Mouse (Mus musculus): ENCODE measurements around the gene Gm44511.
"Not testable (repeated sequence)": the region's sequence is repeated elsewhere in the genome, so short reads cannot be mapped to it uniquely, and the experiment has no call there.

Gm44511 gene

GRCm38 (mm10) chr6:128800696-128801095, 25.4 kb downstream of the Gm44511 start:
- not testable (repeated sequence) for DNase-seq (ENCODE audit: low spot score)

GRCm38 (mm10) chr6:128799896-128800270, 26.2 kb downstream of the Gm44511 start:
- DNase-seq (ENCODE audit: low spot score) = no peak

DNA sequence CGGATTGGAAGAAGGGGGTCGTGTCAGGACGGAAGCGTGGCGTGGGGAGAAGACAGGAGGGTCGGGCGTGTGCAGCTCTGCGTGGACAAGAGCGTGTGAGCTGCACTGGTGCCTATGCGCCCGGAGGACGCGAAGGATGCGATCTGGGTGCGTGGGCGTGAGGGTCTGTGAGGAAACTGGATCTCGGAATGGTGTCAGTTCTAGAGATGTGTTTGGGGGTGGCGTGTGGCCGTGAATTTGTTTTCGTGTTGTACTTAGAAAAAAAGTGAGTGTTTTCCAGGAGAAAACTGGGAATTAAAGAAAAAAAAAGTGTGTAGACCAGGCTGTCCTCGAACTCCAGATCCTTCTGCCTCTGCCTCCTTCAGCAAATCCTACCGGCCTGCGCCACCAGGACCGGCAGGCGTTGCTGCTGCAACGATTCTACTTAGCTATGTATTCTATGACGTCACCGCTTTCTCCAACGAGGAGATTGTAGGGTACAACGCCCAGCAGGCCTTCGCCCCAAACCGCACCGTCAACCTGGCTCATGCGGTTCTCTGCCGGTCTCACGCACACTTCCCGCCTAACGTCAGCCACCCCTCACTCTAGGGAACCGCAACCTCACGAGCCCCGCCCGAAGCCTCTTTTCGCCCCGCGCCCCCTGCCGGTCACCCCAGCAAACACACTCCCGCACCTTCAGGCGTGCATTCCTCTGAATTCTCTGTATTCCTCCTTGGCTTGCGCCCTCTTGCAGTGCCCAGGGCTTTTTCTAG, 26.8 kb downstream of the Gm44511 start:
- peak; percentile 89 for DNase-seq (ENCODE audit: low spot score)

DNA sequence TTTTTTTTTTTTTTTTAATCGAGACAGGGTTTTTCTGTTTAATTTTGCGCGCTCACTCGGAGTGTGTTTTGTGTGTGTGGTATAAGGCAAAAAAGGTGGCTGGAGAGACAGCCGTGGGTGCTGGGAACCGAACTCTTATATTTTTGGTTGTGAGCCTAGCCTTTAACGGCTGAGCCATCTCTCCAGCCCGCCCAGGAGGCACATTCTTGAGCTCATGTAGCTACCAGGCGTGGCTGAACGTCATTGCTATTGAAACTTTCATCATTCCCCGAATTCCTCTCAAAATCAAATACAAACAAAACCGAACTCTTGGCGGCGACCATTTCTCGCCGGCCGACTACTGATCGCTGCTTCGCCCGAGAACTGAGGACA, 27.4 kb downstream of the Gm44511 start:
- DNase-seq (ENCODE audit: low spot score) = peak; percentile 68

GRCm38 (mm10) chr6:128797936-128798771, 28.0 kb downstream of the Gm44511 start:
- no peak for DNase-seq (ENCODE audit: low spot score)

DNA sequence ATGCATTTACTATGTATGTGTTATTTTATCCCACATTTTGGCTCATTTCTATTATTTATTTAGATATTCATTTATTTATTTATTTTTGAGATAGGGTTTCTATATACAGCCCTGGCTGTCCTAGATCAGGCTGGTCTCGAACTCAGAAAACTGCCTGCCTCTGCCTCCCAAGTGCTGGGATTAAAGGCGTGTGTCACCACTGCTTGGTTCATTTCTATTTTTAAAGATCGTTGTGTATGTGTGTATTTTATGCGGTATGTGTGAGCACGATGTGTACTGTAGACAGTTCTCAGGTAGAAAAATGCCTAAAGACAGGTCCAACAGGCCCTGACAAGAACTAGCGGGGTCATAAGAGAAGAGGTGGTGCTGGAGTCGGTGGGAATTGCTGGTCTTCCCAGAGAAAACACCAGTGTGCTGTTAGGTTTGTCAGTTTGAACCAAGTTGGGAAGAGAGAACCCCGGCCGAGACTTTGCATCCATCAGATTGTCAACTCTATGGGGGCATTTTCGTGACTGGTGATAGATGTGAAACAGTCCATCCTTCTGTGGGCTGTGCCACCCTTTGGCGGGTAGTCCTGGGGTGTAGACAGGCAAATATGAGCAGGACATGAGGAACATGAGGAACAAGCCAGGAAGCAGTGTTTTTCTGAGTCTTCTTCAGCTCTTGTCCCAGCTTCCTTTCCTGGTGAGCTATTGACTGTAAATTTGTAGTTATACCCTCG, 28.8 kb downstream of the Gm44511 start:
- no peak for DNase-seq (ENCODE audit: low spot score)

DNA sequence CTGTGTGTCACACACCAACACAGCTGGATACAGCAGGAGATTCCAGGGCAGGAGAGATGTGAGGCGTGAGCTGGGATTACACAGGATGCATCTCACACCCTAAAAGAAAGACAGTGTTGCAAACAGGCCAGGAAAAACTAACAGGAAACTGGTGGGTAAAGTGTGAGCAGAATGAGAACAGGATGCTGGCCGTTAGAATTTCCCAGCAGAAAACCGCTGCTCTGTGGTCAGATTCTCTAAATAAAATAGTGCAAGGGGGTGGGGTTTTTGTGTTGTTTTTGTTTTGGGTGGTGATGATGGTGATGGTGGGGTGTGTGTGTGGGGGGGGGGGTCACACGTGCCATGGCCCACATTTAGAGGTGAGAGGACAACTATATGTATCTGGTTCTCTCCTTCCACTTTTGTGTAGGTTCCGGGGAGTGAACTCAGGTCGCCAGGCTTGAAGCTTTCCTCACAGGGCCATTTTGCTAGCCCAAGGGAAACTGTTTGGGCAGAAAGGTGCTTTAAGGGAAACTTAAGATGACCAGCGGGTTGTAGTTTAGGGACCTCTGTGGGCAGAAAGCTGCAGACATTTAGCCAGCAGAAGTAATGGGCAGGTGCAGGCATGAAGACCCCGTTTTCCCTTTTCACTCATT, 29.7 kb downstream of the Gm44511 start:
- DNase-seq (ENCODE audit: low spot score) = no peak

DNA sequence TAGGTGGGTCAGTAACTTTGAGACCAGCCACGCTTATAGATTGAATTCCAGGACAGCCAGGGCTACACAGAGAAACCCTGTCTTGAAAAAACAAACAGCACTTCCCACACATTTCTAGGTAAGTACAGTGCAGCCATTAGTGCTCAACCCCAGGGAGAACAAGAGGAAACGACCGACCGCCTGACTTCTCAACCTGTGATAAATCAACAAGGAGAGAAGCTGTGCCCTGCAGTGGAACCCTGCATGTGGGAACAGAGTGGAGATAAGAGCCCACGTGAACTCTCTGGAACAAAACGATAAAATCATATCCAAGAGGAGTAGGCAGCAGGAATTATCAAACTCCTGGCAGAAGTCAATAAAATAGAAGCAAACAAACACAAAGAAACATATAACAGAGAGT, 32.4 kb downstream of the Gm44511 start:
- no peak for DNase-seq (ENCODE audit: low spot score)

DNA sequence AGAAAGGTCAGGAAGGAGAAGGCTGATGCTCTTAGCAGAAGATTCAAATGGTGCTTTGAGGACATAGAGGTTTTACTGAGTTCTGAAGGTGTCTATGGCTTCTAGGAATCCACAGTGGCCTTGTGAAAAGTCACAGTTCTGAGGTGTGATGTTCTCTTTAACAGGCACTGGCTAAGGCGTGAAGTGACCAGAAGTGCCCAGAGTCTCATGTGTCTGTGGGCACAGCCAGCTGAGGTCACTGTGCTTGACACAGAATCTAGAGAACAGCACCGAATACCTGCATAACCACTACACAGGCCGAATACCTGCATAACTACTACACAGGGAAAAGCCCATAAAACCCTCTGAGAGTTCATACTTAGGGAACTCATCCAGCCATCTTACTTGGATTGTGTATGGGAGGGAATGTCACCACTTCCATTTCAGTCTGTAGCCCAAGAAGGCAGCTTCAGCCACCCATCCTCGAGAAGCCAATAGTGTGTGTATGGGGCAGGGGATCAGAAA, 35.6 kb downstream of the Gm44511 start:
- not testable (repeated sequence) for DNase-seq (ENCODE audit: low spot score)

DNA sequence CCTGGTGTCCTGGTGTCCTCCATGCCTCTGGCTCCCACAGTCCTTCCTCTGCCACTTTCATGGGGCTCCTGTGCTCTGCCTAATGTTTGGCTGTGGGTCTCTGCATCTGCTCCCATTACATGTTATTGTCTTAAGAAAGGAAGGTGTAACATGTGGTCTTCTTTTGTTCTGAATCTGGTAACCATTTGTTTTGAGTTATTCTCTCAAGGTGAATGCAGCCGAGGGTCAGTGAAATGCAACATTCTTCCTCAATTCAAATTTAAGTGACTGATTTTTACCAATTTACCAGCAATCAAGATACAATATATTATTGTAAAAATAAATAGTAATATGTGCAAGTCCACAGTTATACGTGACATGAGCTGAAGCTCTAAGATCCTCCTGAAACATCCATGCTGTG, 37.0 kb downstream of the Gm44511 start, which contains the start of gene Klrb1c:
Gene Klrb1c (minus strand): TSS at position 101 of the 400 bp plus-strand sequence.
- DNase-seq (ENCODE audit: low spot score) = no peak

- DNase-seq (ENCODE audit: low spot score) = no peak
Measured at GRCm38 (mm10) chr6:128788517-128788916, 37.6 kb downstream of the Gm44511 start.

DNA sequence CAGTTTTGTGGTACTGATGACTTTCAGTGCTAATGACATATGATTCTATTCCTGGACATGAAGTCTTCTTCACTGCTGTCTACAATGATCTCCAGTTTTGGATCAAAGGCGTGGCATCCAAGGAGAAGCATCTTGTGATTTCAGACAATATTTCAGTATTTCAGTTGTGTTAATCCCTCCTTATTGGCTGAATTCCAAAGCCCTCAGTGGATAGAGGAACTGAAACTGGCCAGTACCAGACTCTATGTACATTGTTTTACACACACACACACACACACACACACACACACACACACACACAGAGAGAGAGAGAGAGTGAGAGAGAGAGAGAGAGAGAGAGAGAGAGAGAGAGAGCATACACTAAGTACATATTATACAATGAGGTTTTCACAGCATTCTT, 39.7 kb downstream of the Gm44511 start:
- DNase-seq (ENCODE audit: low spot score) = not testable (repeated sequence)

DNA sequence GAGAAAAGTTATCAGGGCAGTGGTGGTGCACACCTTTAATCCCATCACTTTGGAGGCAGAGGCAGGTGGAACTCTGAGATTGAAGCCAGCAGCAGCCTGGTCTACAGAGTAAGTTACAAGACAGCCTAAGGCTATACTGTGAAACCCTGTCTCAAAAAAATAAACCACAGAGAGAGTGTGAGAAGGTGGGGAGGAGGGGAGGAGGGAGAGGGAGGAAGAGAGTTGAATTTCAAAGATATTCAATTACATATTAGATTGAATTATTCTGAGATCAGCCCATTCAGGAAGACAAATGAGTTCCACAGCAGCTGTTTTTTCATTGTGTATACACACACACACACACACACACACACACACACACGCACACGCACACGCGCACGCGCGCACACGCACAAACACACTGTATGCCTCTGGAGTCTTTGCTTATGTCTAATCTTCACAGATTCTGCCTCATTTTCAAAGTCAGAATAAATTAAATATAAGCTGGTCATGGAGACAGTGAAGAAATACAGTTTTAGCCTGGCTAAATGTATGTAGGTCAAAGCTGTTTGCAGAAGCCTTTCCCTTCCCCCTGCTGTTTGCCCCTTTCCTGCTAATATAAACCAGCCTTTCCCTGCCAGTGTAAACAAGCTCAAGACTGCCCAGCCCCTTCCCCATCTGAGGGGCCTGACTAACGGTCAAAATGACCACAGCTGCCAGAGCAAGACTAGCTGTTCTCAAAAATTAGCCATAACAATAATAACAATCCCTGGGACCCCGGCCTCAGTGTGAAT, 56.4 kb downstream of the Gm44511 start:
- DNase-seq (ENCODE audit: low spot score) = no peak

- DNase-seq (ENCODE audit: low spot score) = no peak
Measured at GRCm38 (mm10) chr6:128768047-128768446, 58.1 kb downstream of the Gm44511 start.

GRCm38 (mm10) chr6:128766486-128767254, 59.4 kb downstream of the Gm44511 start:
- not testable (repeated sequence) for DNase-seq (ENCODE audit: low spot score)

DNA sequence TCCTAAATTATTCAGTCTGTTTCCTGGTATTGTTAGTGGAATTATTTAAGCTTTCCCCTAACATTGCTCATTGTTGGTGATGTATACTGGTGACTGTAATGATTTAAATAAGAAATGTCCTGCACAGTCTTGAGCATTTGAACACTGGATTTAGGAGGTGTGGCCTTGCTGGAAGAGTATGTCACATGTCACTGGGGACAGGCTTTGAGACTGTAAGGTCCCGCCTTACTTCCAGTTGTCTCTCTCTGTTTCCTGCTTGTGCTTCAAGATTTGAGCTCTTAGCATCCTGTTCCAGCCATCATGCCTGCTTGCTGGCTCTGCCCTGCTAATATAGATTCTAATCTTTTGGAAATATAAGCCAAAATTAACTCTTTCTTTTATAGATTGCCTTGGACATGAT, 60.9 kb downstream of the Gm44511 start:
- DNase-seq (ENCODE audit: low spot score) = no peak

- DNase-seq (ENCODE audit: low spot score) = no peak
Measured at GRCm38 (mm10) chr6:128764598-128764997, 61.5 kb downstream of the Gm44511 start.

- DNase-seq (ENCODE audit: low spot score) = peak; percentile 97
Measured at GRCm38 (mm10) chr6:128763736-128764523, 62.2 kb downstream of the Gm44511 start.

DNA sequence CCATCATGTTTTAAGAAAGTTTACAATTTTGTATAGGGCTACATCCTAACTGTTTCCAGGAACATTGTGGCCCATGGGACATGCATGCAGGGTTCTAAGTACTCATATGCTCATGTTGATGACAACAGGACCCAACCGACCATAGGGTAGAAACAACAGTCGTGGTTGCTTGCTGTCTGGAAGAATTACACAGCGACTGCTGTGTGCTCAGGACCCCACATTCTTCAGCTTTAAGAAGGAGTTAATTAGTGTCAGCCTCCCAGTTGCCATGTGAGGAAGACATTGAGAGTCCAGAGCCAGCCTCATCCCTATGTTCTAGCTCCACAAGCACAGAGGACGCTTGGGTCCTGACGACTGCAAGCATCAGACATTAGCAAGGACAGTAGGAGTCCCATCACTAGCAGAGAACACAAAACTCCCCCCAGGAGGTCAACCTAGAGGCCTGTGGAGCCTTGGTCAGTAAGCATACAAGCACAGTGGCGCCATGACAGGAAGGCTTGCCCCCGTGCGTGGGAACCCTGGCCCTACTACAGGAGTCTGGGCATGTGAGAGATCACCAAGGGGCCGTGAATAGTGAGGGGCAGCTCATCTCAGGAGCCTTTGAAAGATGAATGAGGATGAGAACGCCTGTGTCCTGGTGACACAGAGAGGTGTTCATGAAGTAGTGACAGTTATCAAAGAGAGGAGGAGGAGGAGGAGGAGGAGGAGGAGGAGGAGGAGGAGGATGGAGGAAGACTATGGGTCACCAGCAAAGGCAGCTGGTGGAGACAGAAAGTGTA, 63.0 kb downstream of the Gm44511 start:
- not testable (repeated sequence) for DNase-seq (ENCODE audit: low spot score)
